Mouse (Mus musculus) heart, embryonic 15.5 days (tissue): Measurements from ENCODE around the gene Srsf5. TPM values are rescaled to one million over a fixed set of nuclear protein-coding genes. Genes with fewer than 3 reads are reported as not detected.

Source experiments
- ATAC-seq: fragments of 200-750 bp; cut with Nextera tagmentation; replicated peaks from 2 replicates; pipeline ENCODE4 v1.8.0; 2017; ENCODE audit warnings: low read depth, moderate TSS enrichment; ENCODE audit not compliant: insufficient number of reproducible peaks, insufficient read depth, low FRiP score
- H3K27ac ChIP-seq: fragments of 300-500 bp; sonication (generic); 2 replicates; pipeline ENCODE4 v1.5.1; 2015; ENCODE audit warnings: mild to moderate bottlenecking, inconsistent platforms
- H3K27me3 ChIP-seq: fragments of 300-500 bp; sonication (generic); 2 replicates; pipeline ENCODE4 v1.6.1; 2015; ENCODE audit warnings: inconsistent platforms
- H3K36me3 ChIP-seq: fragments of 300-500 bp; sonication (generic); 2 replicates; pipeline ENCODE4 v1.6.1; 2015; ENCODE audit warnings: mild to moderate bottlenecking, inconsistent platforms
- H3K4me1 ChIP-seq: fragments of 300-500 bp; sonication (generic); replicated peaks from 2 replicates; pipeline ENCODE4 v1.6.1; 2015; ENCODE audit warnings: inconsistent platforms
- H3K4me2 ChIP-seq: fragments of 300-500 bp; sonication (generic); 2 replicates; pipeline ENCODE4 v1.6.1; 2015; ENCODE audit warnings: inconsistent platforms, mild to moderate bottlenecking, moderate library complexity
- H3K4me3 ChIP-seq: fragments of 300-500 bp; sonication (generic); 2 replicates; pipeline ENCODE4 v1.5.1; 2015; ENCODE audit warnings: mild to moderate bottlenecking, inconsistent platforms
- H3K9ac ChIP-seq: fragments of 300-500 bp; sonication (generic); 2 replicates; pipeline ENCODE4 v1.6.1; 2015; ENCODE audit warnings: mild to moderate bottlenecking, inconsistent platforms
- H3K9me3 ChIP-seq: fragments of 300-500 bp; sonication (generic); replicated peaks from 2 replicates; pipeline ENCODE4 v1.6.1; 2016; ENCODE audit warnings: inconsistent platforms
- WGBS: fragments of 180-500 bp; shearing (Covaris S2); methylation state at CpG from one replicate; pipeline ENCODE4 v1.1.7; 2015; ENCODE audit warnings: mixed read lengths; 5-methylcytosine and 5-hydroxymethylcytosine counted together
- polyA plus RNA-seq: library from polyadenylated mRNA; unstranded; fragments of >200 nt; fragmentation: Nextera tagmentation; extraction: Ambion mirVana; gene quantifications from 2 replicates; pipeline ENCODE4 v1.2.1, GENCODE M21; 2015

Srsf5 gene
- polyA plus RNA-seq, 1 experiment from 2014 or later: 332 TPM

DNA sequence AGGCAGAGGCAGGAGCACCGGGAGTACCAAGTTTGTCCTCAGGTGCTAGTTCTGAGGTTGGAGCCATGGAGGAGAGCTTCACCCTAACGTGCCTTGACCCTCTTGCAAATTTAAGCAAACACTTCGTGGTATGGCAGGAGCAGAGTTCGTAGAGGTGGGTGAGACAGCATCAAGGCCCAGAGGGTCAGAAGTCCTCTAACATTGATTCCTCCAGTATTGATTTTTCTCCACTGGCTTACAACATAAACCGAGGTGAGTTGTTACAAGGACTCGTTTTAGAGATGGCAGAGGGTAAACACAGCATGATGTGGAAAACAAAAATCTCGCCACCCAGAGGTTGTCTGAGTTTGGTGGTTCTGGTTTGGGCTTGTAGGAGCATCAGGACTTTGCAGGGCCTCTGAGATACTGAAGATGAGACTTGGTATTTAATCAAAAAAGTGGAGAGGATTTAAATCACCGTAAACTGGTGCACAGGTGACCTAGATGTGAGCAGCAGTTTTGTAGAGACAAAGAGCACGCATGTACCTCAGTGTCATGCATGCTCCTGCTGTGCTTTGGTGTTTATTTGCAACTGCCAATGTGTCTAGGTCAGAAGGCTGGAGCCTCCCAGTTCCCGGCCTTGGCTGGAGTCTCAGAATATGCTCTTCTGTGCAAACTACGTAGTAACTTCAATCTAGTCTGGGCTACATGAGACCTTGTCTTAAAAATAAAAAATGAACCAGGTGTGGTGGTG, 30.8 kb downstream of the Srsf5 start:
- WGBS: 80% methylated on average over 11 of the region's 11 CpGs
- Histone ChIP-seq H3K4me2 (no peak overlapping the region), H3K9me3 (no peaks in the 10 kb centered on the region), H3K9ac (no peak overlapping the region), H3K27ac (no peak overlapping the region), H3K4me1 (no peaks in the 10 kb centered on the region), H3K27me3 (no peaks in the 10 kb centered on the region), H3K4me3 (no peak overlapping the region), H3K36me3 (no peaks in the 10 kb centered on the region)
- ATAC-seq: no peak

DNA sequence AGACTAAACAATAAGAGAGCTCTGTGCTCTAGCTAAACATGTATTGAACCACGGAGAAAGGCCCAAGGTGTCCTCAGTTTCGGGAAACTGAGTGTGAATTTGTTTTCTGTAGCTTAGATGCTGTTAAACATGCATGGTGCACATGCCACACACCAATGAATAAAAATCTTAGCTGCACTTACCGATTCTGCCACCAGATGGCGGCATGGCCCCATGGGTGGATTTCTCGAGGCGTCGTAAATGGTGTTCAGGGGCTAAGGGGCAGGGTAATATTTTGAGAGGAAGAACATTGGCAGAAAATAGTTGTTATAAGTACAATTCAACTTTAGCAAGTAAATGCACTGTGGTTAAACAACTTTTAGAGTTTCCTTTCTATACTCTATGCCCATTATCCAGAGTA, 37.0 kb downstream of the Srsf5 start:
- Histone ChIP-seq H3K9me3 (no peaks in the 10 kb centered on the region), H3K27me3 (no peaks in the 10 kb centered on the region; the same call in 1 of the 2 replicates), H3K4me2 (no peak overlapping the region), H3K36me3 (no peaks in the 10 kb centered on the region), H3K27ac (no peak overlapping the region), H3K4me3 (no peak overlapping the region), H3K4me1 (no peaks in the 10 kb centered on the region), H3K9ac (no peak overlapping the region)
- WGBS: 1% methylated on average over 7 of the region's 7 CpGs
- ATAC-seq: no peak

- Histone ChIP-seq H3K4me3 (no peak overlapping the region), H3K9ac (no peak overlapping the region), H3K4me1 (no peaks in the 10 kb centered on the region), H3K27ac (no peak overlapping the region), H3K9me3 (no peaks in the 10 kb centered on the region), H3K4me2 (no peak overlapping the region), H3K27me3 (no peaks in the 10 kb centered on the region; the same call in 1 of the 2 replicates), H3K36me3 (no peaks in the 10 kb centered on the region)
- no peak for ATAC-seq
- WGBS: 69% methylated on average over 9 of the region's 9 CpGs
Measured at GRCm38 (mm10) chr12:80983695-80984094, 38.4 kb downstream of the Srsf5 start.

DNA sequence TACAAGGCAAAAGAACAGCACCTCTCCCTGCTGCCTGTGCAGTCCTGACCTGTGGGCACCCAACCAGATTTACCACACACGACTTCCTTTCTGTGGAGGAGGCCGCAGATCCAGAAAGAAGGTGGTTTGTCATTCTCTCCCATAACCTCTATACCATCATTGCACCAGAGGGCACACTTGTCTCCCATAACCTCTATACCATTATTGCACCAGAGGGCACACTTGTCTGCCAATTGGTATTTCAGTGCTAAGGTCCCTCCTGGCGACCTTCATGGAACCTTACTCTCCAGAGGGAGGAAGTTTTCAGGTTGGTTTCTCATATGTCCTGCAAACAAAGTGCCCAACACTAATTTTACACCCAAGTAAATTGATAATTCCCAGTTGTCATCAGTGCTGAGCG, 41.3 kb downstream of the Srsf5 start:
- 77% methylated on average over 4 of the region's 4 CpGs for WGBS
- no peaks in the 10 kb centered on the region for H3K36me3 ChIP-seq
- ATAC-seq: no peak

GRCm38 (mm10) chr12:80988286-80988685, 43.0 kb downstream of the Srsf5 start:
- Histone ChIP-seq H3K4me3 (no peak overlapping the region), H3K27ac (no peak overlapping the region), H3K4me2 (no peak overlapping the region)

More for the DNA sequence above, 41.3 kb downstream of the Srsf5 start:
- H3K27ac ChIP-seq: no peak overlapping the region
- no peak overlapping the region for H3K4me3 ChIP-seq
- no peak overlapping the region for H3K4me2 ChIP-seq
- no peaks in the 10 kb centered on the region; the same call in 1 of the 2 replicates for H3K27me3 ChIP-seq
- no peaks in the 10 kb centered on the region for H3K4me1 ChIP-seq
- H3K9ac ChIP-seq: no peak overlapping the region
- no peaks in the 10 kb centered on the region for H3K9me3 ChIP-seq

GRCm38 (mm10) chr12:80990901-80991445, 45.7 kb downstream of the Srsf5 start:
- no peak overlapping the region for H3K9ac ChIP-seq
- H3K36me3 ChIP-seq: no peaks in the 10 kb centered on the region
- no peaks in the 10 kb centered on the region for H3K9me3 ChIP-seq
- no peaks in the 10 kb centered on the region for H3K27me3 ChIP-seq
- H3K4me1 ChIP-seq: no peaks in the 10 kb centered on the region
- no peak for ATAC-seq
- no peak overlapping the region for H3K4me3 ChIP-seq
- H3K4me2 ChIP-seq: no peak overlapping the region
- H3K27ac ChIP-seq: no peak overlapping the region
- 86% methylated on average over 13 of the region's 13 CpGs for WGBS

More at GRCm38 (mm10) chr12:80988286-80988685, 43.0 kb downstream of the Srsf5 start:
- no peaks in the 10 kb centered on the region; the same call in 1 of the 2 replicates for H3K27me3 ChIP-seq
- no peaks in the 10 kb centered on the region for H3K4me1 ChIP-seq
- 78% methylated on average over 3 of the region's 3 CpGs for WGBS
- no peaks in the 10 kb centered on the region for H3K9me3 ChIP-seq
- no peak overlapping the region for H3K9ac ChIP-seq
- ATAC-seq: no peak
- H3K36me3 ChIP-seq: no peaks in the 10 kb centered on the region

DNA sequence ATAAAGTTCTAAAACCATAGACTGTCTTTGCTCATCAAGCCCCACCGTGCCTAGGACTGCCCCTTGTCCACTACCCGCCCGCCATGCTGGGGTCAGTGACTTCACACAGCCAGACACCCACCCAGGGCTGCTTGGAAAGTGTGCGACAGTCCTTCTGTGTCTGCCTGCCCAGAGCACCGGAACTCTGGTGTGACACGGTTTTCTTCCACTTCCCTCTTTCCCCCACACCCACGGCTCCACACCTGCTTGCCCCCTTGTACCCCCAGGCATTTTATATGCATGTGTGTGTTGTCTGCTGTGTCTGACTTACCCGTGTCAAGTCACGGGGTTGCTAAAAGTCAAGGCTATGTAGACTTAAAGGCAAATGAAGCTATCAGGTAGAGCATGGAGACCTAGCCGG, 46.5 kb downstream of the Srsf5 start:
- no peaks in the 10 kb centered on the region for H3K9me3 ChIP-seq
- peaks cover 2% of the 10 kb centered on the region; the same call in 1 of the 2 replicates for H3K27me3 ChIP-seq
- no peak overlapping the region for H3K4me3 ChIP-seq
- H3K9ac ChIP-seq: no peak overlapping the region
- no peak overlapping the region for H3K4me2 ChIP-seq
- no peak overlapping the region for H3K27ac ChIP-seq
- no peaks in the 10 kb centered on the region for H3K36me3 ChIP-seq
- 79% methylated on average over 10 of the region's 10 CpGs for WGBS
- no peaks in the 10 kb centered on the region for H3K4me1 ChIP-seq
- ATAC-seq: no peak

DNA sequence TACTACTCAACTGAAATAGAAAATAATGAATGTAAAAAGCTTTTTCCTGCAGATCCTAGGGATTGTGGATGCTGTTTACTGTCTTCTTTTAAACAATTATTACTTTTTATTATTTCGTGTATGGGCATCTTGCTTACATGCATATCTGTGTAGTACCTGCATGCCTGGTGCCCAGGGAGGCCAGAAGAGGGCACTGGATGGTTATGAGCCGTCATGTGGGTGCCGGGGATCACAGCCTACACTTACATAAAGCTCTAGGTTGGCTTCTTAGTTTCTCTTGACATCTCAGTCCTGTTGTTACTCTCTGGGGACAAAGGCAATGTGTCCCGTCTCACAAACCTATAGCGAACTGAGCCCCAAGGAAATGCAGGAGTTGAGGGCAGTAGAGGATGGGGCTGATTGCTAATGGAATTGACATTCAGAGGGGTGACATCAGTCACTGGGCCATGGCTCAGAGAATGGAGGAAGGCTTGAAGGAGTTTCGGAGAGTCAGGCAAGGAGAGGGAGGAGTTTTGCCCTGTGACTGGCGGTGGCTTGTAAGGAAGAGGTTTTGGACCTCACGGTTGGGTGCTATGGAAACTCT, 47.3 kb downstream of the Srsf5 start:
- no peak for ATAC-seq
- Histone ChIP-seq H3K4me3 (no peak overlapping the region), H3K36me3 (no peaks in the 10 kb centered on the region), H3K4me1 (no peaks in the 10 kb centered on the region), H3K4me2 (no peak overlapping the region), H3K27me3 (peaks cover 10% of the 10 kb centered on the region), H3K9ac (no peak overlapping the region), H3K9me3 (no peaks in the 10 kb centered on the region), H3K27ac (no peak overlapping the region)
- 76% methylated on average over 8 of the region's 8 CpGs for WGBS

GRCm38 (mm10) chr12:80993773-80994172, 48.5 kb downstream of the Srsf5 start:
- no peak overlapping the region for H3K4me2 ChIP-seq
- H3K36me3 ChIP-seq: no peaks in the 10 kb centered on the region
- H3K4me1 ChIP-seq: peaks cover 3% of the 10 kb centered on the region; the same call in 1 of the 2 replicates
- no peak overlapping the region for H3K9ac ChIP-seq
- H3K27ac ChIP-seq: no peak overlapping the region
- no peak for ATAC-seq
- H3K9me3 ChIP-seq: no peaks in the 10 kb centered on the region
- H3K27me3 ChIP-seq: peaks cover 19% of the 10 kb centered on the region
- 70% methylated on average over 1 of the region's 1 CpGs for WGBS
- H3K4me3 ChIP-seq: no peak overlapping the region

GRCm38 (mm10) chr12:80995326-80995725, 50.0 kb downstream of the Srsf5 start:
- Histone ChIP-seq H3K4me3 (no peak overlapping the region), H3K9ac (no peak overlapping the region), H3K9me3 (no peaks in the 10 kb centered on the region), H3K27me3 (peaks cover 32% of the 10 kb centered on the region), H3K36me3 (no peaks in the 10 kb centered on the region), H3K27ac (no peak overlapping the region), H3K4me1 (peaks cover 4% of the 10 kb centered on the region; the same call in 1 of the 2 replicates), H3K4me2 (no peak overlapping the region)
- ATAC-seq: no peak
- 77% methylated on average over 4 of the region's 4 CpGs for WGBS

DNA sequence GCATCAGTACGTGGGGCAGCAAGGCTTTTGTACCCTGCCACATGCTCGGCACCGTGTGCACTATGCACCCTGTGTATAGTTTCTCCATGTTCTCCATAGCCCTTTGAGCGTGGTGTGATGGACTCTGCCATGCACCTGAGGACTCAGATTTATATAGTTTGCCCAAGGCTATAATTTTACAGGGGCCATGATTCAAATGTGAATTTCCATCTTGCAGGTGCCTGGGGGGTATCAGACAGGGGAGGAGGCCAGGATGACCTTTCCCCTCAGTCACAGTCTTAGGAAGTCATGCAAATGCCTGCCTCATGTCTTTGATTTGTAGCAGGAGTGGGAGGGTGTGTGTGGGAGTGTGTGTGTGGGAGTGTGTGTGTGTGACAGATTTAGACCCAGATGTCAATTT, 52.3 kb downstream of the Srsf5 start:
- Histone ChIP-seq H3K4me3 (no peak overlapping the region), H3K9me3 (no peaks in the 10 kb centered on the region), H3K36me3 (no peaks in the 10 kb centered on the region), H3K27me3 (peaks cover 32% of the 10 kb centered on the region), H3K9ac (no peak overlapping the region), H3K27ac (no peak overlapping the region), H3K4me1 (peaks cover 4% of the 10 kb centered on the region; the same call in 1 of the 2 replicates), H3K4me2 (no peak overlapping the region)
- WGBS: 73% methylated on average over 4 of the region's 4 CpGs
- ATAC-seq: no peak
